Mouse (Mus musculus): ENCODE measurements around the gene Nrtn. TPM values are rescaled to one million over a fixed set of nuclear protein-coding genes. Genes with fewer than 3 reads are reported as not detected.

The Nrtn gene
- polyA plus RNA-seq, 1 experiment from 2014 or later = 14.1 TPM

GRCm38 (mm10) chr17:56722441-56722840 is 34.9 kb downstream of the Nrtn start:
- no peak for ATAC-seq (ENCODE audit: insufficient number of reproducible peaks, insufficient read depth, low FRiP score, low read depth)
- no peak overlapping the region for H3K27ac ChIP-seq (ENCODE audit: low read length)

GRCm38 (mm10) chr17:56717363-56718058 is 39.8 kb downstream of the Nrtn start, which contains the start of the genes Ndufa11 and Vmac:
Gene Ndufa11, plus strand, starts transcription at chr17:56717767.
Gene Vmac, minus strand, starts transcription at chr17:56718022.
- Histone ChIP-seq H3K4me2 (replicated peaks; ENCODE audit: low read depth, low read length) (peak within 1 kb of the TSS; percentile 81), H3K4me1 (ENCODE audit: control insufficient read depth, insufficient read depth, low read length) (peaks cover 15% of the 10 kb centered on the region; the same call in 1 of the 2 replicates), H3K36me3 (ENCODE audit: control insufficient read depth, insufficient read depth, low read length) (peaks cover 6% of the 10 kb centered on the region), H3K9ac (replicated peaks; ENCODE audit: low read depth, low read length) (peak within 1 kb of the TSS; percentile 94), H3K4me3 (ENCODE audit: low read depth, low read length) (peak within 1 kb of the TSS; percentile 81), H3K9me3 (ENCODE audit: control insufficient read depth, low read depth, low read length) (no peaks in the 10 kb centered on the region), H3K27ac (ENCODE audit: low read length) (peak within 1 kb of the TSS; percentile 73; the same call in 1 of the 2 replicates), H3K27me3 (ENCODE audit: control insufficient read depth, insufficient read depth, low read length) (no peaks in the 10 kb centered on the region)
- peak; percentile 81 for ATAC-seq (ENCODE audit: insufficient number of reproducible peaks, insufficient read depth, low FRiP score, low read depth)
- WGBS = under 1% methylated on average over 59 of the region's 59 CpGs

More at GRCm38 (mm10) chr17:56722441-56722840, 34.9 kb downstream of the Nrtn start:
- H3K9me3 ChIP-seq (ENCODE audit: control insufficient read depth, low read depth, low read length) = peaks cover 3% of the 10 kb centered on the region; the same call in 1 of the 2 replicates
- H3K36me3 ChIP-seq (ENCODE audit: control insufficient read depth, insufficient read depth, low read length) = peaks cover 11% of the 10 kb centered on the region; the same call in 1 of the 2 replicates
- 48% methylated on average over 5 of the region's 5 CpGs for WGBS
- H3K9ac ChIP-seq (replicated peaks; ENCODE audit: low read depth, low read length) = no peak overlapping the region
- H3K27me3 ChIP-seq (ENCODE audit: control insufficient read depth, insufficient read depth, low read length) = no peaks in the 10 kb centered on the region
- no peak overlapping the region for H3K4me2 ChIP-seq (replicated peaks; ENCODE audit: low read depth, low read length)
- H3K4me1 ChIP-seq (ENCODE audit: control insufficient read depth, insufficient read depth, low read length) = peaks cover 17% of the 10 kb centered on the region; the same call in 1 of the 2 replicates
- H3K4me3 ChIP-seq (ENCODE audit: low read depth, low read length) = no peak overlapping the region

GRCm38 (mm10) chr17:56716655-56717362 is 40.5 kb downstream of the Nrtn start:
- H3K4me1 ChIP-seq (ENCODE audit: control insufficient read depth, insufficient read depth, low read length) = peaks cover 15% of the 10 kb centered on the region; the same call in 1 of the 2 replicates
- WGBS = under 1% methylated on average over 55 of the region's 55 CpGs
- H3K36me3 ChIP-seq (ENCODE audit: control insufficient read depth, insufficient read depth, low read length) = peaks cover 5% of the 10 kb centered on the region
- peak overlapping the region; percentile 73 for H3K9ac ChIP-seq (replicated peaks; ENCODE audit: low read depth, low read length)
- H3K4me2 ChIP-seq (replicated peaks; ENCODE audit: low read depth, low read length) = peak overlapping the region; percentile 81
- no peaks in the 10 kb centered on the region for H3K27me3 ChIP-seq (ENCODE audit: control insufficient read depth, insufficient read depth, low read length)
- peak overlapping the region; percentile 73; the same call in 1 of the 2 replicates for H3K27ac ChIP-seq (ENCODE audit: low read length)
- ATAC-seq (ENCODE audit: insufficient number of reproducible peaks, insufficient read depth, low FRiP score, low read depth) = peak; percentile 92
- H3K4me3 ChIP-seq (ENCODE audit: low read depth, low read length) = peak overlapping the region; percentile 81
- no peaks in the 10 kb centered on the region for H3K9me3 ChIP-seq (ENCODE audit: control insufficient read depth, low read depth, low read length)

- peaks cover 12% of the 10 kb centered on the region for H3K36me3 ChIP-seq (ENCODE audit: control insufficient read depth, insufficient read depth, low read length)
- peak overlapping the region; percentile 73; the same call in 1 of the 2 replicates for H3K27ac ChIP-seq (ENCODE audit: low read length)
- ATAC-seq (ENCODE audit: insufficient number of reproducible peaks, insufficient read depth, low FRiP score, low read depth) = no peak
- H3K9me3 ChIP-seq (ENCODE audit: control insufficient read depth, low read depth, low read length) = no peaks in the 10 kb centered on the region
- peak overlapping the region; percentile 81 for H3K4me3 ChIP-seq (ENCODE audit: low read depth, low read length)
- 23% methylated on average over 22 of the region's 22 CpGs for WGBS
- H3K4me2 ChIP-seq (replicated peaks; ENCODE audit: low read depth, low read length) = peak overlapping the region; percentile 65
- H3K9ac ChIP-seq (replicated peaks; ENCODE audit: low read depth, low read length) = peak overlapping the region; percentile 73
- H3K27me3 ChIP-seq (ENCODE audit: control insufficient read depth, insufficient read depth, low read length) = no peaks in the 10 kb centered on the region
- peaks cover 15% of the 10 kb centered on the region; the same call in 1 of the 2 replicates for H3K4me1 ChIP-seq (ENCODE audit: control insufficient read depth, insufficient read depth, low read length)
Observed at GRCm38 (mm10) chr17:56715914-56716654, 41.2 kb downstream of the Nrtn start.

- H3K9me3 ChIP-seq (ENCODE audit: control insufficient read depth, low read depth, low read length) = no peaks in the 10 kb centered on the region
- peak overlapping the region; percentile 65; the same call in 1 of the 2 replicates for H3K4me2 ChIP-seq (replicated peaks; ENCODE audit: low read depth, low read length)
- H3K27ac ChIP-seq (ENCODE audit: low read length) = no peak overlapping the region
- ATAC-seq (ENCODE audit: insufficient number of reproducible peaks, insufficient read depth, low FRiP score, low read depth) = no peak
- no peaks in the 10 kb centered on the region for H3K27me3 ChIP-seq (ENCODE audit: control insufficient read depth, insufficient read depth, low read length)
- WGBS = 61% methylated on average over 11 of the region's 11 CpGs
- peak overlapping the region; percentile 81; the same call in 1 of the 2 replicates for H3K4me3 ChIP-seq (ENCODE audit: low read depth, low read length)
- H3K36me3 ChIP-seq (ENCODE audit: control insufficient read depth, insufficient read depth, low read length) = peaks cover 20% of the 10 kb centered on the region
- no peak overlapping the region for H3K9ac ChIP-seq (replicated peaks; ENCODE audit: low read depth, low read length)
- peaks cover 15% of the 10 kb centered on the region; the same call in 1 of the 2 replicates for H3K4me1 ChIP-seq (ENCODE audit: control insufficient read depth, insufficient read depth, low read length)
Observed at GRCm38 (mm10) chr17:56715360-56715759, 42.0 kb downstream of the Nrtn start.

GRCm38 (mm10) chr17:56709708-56710107 is 47.6 kb downstream of the Nrtn start:
- H3K4me1 ChIP-seq (ENCODE audit: control insufficient read depth, insufficient read depth, low read length) = no peaks in the 10 kb centered on the region
- H3K36me3 ChIP-seq (ENCODE audit: control insufficient read depth, insufficient read depth, low read length) = peaks cover 76% of the 10 kb centered on the region
- no peak overlapping the region for H3K9ac ChIP-seq (replicated peaks; ENCODE audit: low read depth, low read length)
- H3K27ac ChIP-seq (ENCODE audit: low read length) = no peak overlapping the region
- H3K4me3 ChIP-seq (ENCODE audit: low read depth, low read length) = no peak overlapping the region
- no peaks in the 10 kb centered on the region for H3K9me3 ChIP-seq (ENCODE audit: control insufficient read depth, low read depth, low read length)
- 85% methylated on average over 3 of the region's 3 CpGs for WGBS
- no peak overlapping the region for H3K4me2 ChIP-seq (replicated peaks; ENCODE audit: low read depth, low read length)
- ATAC-seq (ENCODE audit: insufficient number of reproducible peaks, insufficient read depth, low FRiP score, low read depth) = no peak
- H3K27me3 ChIP-seq (ENCODE audit: control insufficient read depth, insufficient read depth, low read length) = no peaks in the 10 kb centered on the region

- Histone ChIP-seq H3K4me3 (ENCODE audit: low read depth, low read length) (no peak overlapping the region), H3K36me3 (ENCODE audit: control insufficient read depth, insufficient read depth, low read length) (peaks cover 86% of the 10 kb centered on the region), H3K4me2 (replicated peaks; ENCODE audit: low read depth, low read length) (no peak overlapping the region), H3K9me3 (ENCODE audit: control insufficient read depth, low read depth, low read length) (no peaks in the 10 kb centered on the region), H3K9ac (replicated peaks; ENCODE audit: low read depth, low read length) (no peak overlapping the region), H3K27me3 (ENCODE audit: control insufficient read depth, insufficient read depth, low read length) (no peaks in the 10 kb centered on the region), H3K27ac (ENCODE audit: low read length) (no peak overlapping the region), H3K4me1 (ENCODE audit: control insufficient read depth, insufficient read depth, low read length) (no peaks in the 10 kb centered on the region)
- WGBS = 76% methylated on average over 4 of the region's 4 CpGs
- no peak for ATAC-seq (ENCODE audit: insufficient number of reproducible peaks, insufficient read depth, low FRiP score, low read depth)
Observed at GRCm38 (mm10) chr17:56708692-56709091, 48.6 kb downstream of the Nrtn start.

- H3K27ac ChIP-seq (ENCODE audit: low read length) = no peak overlapping the region
- no peak overlapping the region for H3K9ac ChIP-seq (replicated peaks; ENCODE audit: low read depth, low read length)
- no peaks in the 10 kb centered on the region for H3K9me3 ChIP-seq (ENCODE audit: control insufficient read depth, low read depth, low read length)
- H3K4me2 ChIP-seq (replicated peaks; ENCODE audit: low read depth, low read length) = no peak overlapping the region
- no peaks in the 10 kb centered on the region for H3K27me3 ChIP-seq (ENCODE audit: control insufficient read depth, insufficient read depth, low read length)
- no peaks in the 10 kb centered on the region for H3K4me1 ChIP-seq (ENCODE audit: control insufficient read depth, insufficient read depth, low read length)
- peaks cover 97% of the 10 kb centered on the region for H3K36me3 ChIP-seq (ENCODE audit: control insufficient read depth, insufficient read depth, low read length)
- H3K4me3 ChIP-seq (ENCODE audit: low read depth, low read length) = no peak overlapping the region
- no peak for ATAC-seq (ENCODE audit: insufficient number of reproducible peaks, insufficient read depth, low FRiP score, low read depth)
- 100% methylated on average over 1 of the region's 1 CpGs for WGBS
Observed at GRCm38 (mm10) chr17:56706515-56706914, 50.8 kb downstream of the Nrtn start.

All from stomach, embryonic 14.5 days (tissue).